Mouse (Mus musculus): ENCODE measurements around the gene Dlgap4.

DNA sequence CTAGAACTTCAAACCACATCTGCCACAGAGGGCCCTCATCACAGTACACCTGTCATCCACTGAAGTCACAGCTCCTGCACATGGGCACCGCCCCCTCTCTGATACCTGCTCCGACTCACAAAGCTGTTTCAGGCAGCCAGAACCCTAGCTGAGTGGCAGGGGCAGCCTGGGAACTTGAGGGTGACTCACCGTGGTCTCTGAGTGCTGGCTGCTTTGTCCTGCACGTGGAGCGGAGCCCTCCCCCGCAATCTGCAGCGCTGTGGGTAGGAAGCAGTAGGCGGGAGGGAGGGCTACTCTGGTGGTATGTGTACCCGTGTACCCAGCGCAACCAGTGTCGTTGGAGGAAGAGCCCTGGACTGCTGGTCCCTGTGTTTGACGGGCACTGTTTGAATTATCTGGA is 69.5 kb downstream of the Dlgap4 start:
- TF ChIP-seq POLR2A (IDR thresholded peaks at IDR 0.05; ENCODE audit: control insufficient read depth, extremely low read depth, insufficient read depth, low read length, poor library complexity) (no peak), CTCF (IDR thresholded peaks at IDR 0.05; ENCODE audit: borderline replicate concordance, control insufficient read depth, extremely low read depth, insufficient read depth, low read length, poor library complexity) (no peak)

Data from thymus, adult 2 months (tissue).